Mouse (Mus musculus) cerebellum, postnatal 10 days (tissue): ENCODE measurements around the gene Ngfr.

Source experiments
- DNase-seq, 2 experiments: peaks; one replicate each; pipeline ENCODE4 v3.0.0; 2021; ENCODE audit warnings: mixed read lengths in 2 of 2

Gene Ngfr

DNA sequence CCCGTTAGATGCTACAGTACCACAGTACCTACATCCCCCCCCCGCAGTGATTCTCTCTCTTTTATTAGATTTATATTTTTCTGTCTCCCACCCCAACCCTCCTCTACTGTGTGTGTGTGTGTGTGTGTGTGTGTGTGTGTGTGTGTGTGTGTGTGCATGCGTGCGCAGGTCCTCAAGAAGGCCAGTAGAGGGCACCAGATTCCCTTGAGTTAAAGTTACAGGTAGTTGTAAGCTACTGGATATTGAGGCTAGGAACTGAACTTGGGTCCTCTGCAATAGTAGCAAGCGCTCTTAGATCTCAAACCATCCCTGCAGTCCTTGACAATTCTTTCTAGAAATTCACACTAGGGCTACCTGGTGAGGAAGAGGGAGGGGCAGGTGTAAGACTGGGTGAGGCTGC is 23.7 kb downstream of the Ngfr start:
- DNase-seq: no peak

DNA sequence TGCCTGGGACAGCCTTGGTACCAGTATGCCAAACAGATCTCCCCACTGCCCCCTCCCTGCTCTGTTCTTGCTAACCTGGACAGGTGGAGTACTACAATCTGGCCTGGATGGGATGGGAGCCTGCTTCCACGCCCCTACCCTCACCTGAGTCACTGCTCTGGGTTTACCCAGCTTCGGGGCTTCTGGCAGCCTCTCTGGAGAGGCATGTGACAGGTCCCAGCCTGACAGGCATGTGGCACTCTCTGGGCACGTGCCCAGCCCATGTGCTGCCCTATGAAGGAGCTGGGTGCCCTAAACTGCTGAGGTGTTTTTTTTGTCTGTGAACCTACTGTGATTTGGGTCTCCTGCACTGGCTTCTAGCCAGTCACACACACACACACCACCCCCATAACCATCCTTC is 26.8 kb downstream of the Ngfr start:
- peak; percentile 75 to 79 for DNase-seq

DNA sequence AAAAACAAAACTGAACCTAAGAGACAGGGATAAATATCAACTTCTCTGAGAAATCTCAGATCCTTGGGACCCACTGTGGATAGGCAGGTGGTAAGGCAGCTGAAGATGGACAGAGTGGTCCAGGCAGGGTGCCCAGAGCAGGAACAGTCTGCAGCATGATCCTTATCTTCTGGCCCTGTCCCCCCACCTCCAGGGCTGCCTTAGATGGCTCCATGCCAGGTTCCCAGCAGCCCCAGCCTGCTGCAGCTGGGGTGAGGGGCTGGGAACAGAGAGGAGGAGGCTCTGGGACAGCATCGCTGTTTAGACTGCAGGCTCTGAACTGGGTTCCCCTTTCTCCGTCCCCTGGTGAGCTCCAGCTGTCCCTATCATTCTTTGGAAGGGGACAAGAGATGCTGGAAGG is 27.8 kb downstream of the Ngfr start:
- DNase-seq: peak; percentile 80 to 86

DNA sequence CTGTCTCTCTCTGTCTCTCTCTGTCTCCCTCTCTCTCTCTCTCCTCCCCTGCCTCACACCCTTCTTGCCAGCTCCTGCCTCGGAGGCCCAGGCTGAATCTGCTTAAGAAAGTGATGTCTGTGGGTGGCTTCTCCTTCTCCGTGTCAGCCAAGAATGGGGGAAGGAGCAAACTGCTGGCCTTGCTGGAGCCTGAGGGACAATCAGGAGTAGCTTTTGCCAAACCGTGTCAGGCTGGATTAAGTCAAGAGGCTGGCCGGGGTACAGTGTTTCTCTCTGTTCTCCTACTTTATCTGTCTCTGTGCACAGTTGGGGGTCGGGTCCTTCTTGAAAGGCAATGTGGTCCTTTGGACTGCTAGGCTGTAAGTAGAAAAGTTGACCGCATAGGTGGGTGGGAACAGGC is 29.8 kb downstream of the Ngfr start:
- DNase-seq: peak; percentile 73 to 82

DNA sequence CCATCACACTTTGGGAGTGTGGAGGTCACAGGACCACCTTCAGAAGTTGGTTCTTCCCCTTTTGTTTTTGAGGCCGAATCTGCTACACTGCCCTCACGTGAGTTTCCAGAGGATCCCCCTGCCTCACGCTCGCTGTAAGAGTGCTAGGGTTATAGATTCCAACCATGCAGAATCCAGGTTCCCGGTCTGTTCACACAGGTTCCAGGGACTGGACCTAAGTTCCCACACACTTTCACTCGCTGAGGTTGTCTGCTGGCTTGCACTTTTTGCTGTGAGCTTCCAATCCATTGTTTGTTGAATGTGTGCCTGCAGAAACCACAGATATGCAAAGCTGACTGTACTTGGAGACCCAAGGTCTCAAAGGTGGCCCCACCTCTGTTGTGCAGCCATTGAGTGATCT is 30.5 kb downstream of the Ngfr start:
- no peak for DNase-seq

DNA sequence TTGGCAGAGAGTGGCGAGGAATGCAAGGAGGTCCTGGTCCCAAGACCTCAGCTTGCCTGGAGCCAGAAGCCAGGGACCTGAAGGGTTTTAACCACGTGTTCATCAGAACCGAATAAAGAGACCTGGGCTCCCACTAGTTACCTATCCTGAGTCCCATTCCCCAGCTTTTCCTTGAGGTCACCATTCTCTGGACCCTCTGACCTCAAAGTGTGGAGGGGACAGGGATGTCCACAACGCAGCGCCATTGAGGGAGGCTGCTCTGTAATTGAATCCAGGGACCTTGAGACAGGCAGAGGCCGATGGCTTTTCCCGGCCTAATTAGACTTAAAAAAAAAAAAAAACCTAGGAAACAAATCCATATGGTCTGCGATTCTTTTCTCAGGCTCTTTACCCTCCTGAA is 32.3 kb downstream of the Ngfr start:
- DNase-seq: no peak

DNA sequence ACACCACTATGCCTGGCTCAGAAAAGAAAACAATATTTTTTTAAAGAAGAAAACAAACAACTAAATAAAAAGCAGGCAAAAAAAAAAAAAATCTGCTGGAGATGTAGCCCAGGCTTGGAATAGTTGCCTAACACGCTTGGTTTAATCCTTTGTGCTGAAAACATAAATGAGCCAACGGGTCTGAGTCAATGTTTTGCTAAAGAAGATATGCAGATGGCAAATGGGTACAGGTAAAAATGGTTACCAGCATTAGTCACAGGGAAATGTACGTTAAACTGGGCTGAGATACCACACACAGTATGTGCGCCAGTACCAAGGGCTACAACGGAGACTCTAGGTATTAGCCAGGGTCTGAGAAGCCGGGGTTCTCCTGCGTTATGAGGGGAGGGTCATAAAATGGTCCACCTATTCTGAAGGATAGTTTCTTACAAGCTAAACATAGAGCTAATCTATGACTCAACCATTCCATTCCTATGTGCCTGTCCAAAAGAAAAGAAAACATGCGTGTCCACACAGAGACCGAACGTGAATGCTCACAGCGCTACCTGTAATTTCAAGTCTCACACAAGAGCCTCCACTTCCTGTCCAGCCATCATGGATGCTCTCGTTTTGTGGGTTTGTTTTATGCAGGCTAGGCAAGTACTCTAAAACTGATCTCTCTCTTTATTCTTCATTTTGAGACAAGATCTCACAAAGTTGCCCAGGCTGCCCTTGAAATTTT is 37.1 kb downstream of the Ngfr start:
- no peak for DNase-seq

DNA sequence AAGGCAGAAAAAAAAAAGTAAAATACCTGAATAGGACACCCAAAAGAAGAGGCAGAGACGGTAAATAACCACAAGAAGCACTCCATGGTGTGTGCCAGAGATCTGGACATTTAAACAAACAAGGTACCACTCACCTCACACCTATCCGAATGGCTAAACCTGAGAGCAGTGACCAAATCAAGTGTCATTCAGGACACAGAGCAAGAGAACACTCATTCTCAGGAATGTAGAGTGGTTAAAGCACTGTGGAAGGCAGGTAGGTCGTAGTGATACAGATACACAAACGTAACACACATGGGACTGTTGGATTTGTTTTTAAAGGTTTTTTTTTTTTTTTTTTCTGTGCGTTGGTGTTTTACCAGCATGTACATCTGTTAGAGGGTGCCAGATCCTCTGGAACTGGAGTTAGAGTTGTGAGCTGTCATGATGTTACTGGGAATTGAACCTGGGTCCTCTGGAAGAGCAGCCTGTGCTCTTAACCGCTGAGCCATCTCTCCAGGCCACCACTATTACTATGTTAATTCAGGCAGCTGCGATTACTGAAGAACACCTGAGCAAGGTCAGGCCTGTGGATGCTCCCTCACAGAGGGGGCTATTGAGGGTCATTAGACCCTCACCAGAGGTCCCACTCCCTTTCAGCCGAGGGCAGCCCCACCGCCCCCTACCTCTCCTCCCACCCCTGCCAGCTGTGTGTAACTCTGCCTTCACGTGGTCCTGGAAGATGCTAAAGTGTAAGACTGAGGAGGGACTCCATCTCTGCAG is 41.3 kb downstream of the Ngfr start:
- no peak for DNase-seq

DNA sequence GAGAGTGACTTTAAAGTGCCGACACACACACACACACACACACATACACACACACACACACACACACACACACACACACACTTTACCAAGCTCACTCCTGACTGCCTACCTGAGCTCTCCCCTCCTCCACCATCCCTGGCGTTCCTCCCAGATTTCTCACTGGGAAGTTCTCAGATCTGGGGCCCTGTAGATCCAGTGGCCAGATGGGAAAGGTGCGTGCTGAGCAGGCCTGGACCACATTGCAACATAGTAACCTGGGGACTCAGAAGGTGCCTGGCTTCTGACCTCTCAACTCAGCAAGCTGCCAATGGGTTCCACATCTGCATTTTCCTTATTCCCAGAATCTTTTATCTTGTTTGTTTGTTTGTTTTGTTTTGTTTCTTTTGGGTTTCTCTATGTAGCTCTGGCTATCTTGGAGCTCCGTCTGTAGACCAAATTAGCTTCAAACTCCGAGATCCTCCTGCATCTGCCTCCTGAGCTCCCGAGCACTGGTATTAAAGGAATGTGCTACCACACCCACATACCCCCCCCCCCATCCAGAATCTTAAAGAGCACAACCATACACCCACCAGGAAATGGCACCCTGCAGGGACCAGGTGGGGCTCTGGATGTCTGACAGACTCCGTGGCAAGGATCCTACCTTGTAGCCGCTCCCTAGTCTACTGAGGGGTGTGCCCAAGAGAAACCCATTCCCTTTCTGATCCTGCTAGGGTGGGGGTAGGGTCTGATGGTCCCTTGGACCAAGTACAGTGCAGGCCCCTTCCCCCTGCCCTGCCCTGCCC is 42.8 kb downstream of the Ngfr start:
- peak in 1 of 2 experiments; percentile 46 for DNase-seq

DNA sequence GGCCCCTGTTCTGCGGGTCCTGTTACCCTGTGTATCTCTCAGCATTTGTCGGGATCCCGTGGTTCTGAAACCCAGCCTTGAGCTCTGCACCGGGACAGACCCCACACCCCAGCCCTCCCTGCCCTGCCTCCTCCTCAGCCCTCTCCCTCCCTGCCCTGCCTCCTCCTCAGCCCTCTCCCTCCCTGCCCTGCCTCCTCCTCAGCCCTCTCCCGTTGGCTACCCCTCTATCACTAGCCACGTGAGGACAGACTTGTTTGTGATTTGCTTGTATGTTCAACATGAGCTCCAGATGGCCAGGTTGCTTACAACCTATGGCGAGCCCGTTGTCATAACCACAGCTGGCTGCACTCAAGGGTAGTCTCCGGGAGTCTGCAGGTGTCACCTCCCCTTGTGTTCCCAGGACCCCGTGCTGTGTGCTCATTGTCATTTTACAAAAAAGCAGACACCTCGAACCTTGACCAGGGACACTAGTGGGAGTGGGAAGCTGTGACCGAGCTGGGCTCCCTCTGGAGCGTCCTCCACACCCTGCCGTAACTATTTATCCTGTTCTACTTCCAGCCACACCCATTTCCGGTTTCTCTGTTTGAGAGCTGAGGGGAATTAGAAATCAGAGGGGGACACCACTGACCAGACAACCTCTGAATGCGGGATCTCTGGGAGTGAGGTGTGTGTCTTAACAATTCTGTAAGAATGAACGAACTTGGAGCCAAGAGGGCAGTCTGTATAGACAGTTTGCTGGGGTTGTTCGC is 46.7 kb downstream of the Ngfr start:
- DNase-seq: no peak

DNA sequence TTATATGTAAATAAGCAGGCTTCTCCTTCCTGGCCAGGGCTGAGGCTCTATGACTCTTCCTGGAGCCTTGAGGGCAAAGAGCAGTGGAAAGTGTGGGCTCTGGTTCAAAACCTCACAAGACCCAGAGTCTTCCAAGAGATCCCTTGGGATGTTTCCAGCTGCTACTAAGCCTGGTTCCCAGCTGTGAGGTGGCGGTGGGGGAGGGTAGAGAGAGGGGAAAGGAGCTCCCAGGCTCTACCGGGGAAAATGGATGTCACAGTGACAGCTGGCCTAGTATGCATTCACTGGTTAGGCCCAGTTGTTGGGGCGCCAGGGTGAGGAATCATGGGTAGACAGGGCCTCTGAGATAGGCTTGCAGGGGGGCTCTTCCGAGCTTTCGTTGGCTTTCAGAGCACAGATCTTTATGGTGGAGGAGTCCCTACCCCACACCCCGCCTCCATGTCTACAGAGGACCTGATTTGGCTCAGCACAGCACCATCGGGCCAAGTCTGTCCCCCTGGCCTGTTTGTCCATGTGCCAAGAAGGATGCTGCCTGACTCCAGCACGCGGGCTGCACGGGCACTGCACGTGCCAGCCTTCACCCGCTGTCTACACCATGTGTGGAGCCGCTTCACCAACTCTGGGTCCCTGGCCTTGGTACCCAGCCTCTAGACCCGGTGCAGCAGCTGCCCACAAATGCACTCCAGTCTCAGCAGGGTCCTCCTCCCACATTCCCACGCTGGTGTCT is 49.0 kb downstream of the Ngfr start:
- DNase-seq: peak; percentile 83 to 86

DNA sequence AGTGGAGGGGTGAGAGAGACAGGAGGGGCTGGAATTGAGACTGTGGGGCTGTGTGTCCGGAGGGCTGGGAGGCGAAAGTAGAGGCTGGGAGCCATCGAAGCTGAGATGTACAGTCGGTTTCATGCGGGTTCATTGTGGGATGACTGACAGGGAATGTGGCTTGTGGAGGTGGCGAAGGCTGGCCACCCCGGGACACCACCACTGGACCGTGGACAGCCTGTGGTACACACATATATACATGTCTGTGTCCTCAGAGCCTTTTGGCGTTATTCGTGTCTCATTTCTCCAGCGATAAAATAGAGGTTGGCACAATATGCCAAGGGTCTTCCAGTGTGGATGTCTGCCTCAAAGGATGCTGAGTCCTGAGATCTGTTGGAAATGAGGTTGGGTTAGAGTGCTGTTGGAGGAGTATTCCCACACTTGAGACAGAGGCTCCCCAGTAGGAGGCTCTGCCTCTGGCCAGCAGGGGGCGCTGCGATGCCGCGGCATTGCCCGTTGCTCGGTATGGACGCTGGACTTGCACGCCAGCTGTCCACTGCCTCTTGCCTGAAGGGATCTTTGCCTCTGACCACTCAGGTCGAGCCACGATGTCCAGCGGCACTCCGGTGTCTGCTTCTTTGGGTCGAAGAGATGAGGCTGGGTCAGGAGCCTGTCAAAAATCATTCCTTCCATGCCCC is 53.9 kb downstream of the Ngfr start:
- peak; percentile 97 to 99 for DNase-seq

DNA sequence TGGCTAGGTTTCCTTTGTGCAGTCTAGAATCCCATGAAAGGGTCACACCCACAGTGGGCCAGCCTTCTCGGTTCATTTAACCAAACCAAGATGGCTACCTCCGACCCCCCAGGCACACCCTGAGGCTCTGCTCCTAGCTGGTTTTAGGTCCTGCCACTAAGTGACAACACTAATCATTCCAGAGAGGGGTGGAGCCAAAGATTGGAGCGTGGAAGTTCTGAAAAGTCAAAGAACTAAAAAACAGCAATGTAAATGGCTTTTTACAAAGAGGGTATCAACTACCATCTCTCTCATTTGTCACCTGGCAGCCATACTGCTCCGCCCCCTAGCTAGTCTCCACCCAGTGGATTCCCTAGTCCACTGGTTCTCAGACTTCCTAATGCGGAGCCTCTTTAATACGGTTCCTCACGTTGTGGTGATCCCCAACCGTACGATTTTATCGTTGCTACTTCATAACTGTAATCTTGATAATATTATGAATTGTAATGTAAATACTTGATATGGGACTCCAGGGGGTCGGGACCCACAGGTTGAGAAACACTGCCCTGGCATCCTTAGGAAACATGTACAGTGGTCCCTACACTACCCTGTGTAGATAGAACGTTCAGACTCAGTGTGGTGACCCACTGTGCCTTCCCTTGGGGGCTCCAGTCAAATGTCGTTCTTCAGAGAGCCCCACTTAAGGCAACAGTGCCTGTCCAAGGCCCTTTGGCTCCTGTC is 55.0 kb downstream of the Ngfr start:
- no peak for DNase-seq

DNA sequence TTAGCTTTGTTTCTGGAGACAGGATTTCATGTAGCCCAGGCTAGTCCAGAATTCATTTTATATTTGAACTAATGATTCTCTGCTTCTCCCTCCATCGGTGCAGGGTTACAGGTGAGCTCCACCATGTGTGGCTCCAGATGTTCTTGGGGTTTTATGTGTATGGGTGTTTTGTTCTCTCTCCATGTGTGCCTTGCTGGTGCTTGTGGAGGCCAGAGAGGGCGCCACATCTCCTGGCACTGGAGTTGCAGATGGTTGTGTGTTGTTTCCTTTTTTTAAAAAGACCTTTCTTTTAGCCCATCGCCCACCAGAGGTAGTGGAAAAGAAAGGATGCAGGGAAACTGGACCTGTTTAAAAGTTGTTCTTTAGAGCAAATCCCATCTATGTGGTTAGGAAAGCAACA is 59.3 kb downstream of the Ngfr start:
- DNase-seq: no peak

DNA sequence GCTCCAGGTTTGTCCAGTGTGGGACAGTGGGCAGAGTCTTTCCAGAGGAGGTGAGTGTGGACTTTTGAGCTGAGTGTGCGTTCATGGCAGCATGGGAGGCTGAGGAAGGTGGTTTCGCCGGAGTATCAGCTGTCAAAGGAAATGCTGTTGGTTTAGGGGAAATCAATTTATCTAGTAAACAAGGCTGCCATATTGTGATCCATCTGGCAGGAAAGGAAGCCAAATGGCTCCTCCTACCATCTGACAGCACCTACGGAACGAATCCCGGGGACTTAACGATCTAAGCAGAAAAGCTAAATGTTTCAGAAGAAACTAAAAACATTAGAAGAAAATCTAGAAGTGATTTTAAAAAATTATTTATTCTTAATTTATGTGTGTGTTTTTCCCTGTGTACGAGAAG is 60.2 kb downstream of the Ngfr start:
- peak; percentile 58 to 64 for DNase-seq

DNA sequence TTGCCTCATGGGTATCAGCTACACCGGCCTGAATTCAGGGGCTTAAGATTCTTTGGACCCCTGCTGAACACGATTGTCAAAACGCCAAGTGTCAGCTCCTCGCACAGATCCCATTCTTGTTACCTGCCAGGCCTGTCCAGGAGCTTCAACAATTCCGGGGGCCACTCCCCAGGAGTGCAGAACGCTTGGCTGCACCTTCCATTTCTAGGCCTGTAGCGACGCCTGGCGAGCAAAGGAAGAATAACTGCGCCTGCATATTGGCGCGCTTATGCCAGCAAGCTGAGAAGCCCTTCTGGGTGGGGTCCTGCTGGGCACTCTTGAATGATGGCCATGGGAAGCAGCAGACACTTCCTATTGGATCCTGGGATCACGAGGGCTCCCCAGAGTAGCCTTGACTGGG is 66.0 kb downstream of the Ngfr start:
- peak; percentile 93 for DNase-seq

DNA sequence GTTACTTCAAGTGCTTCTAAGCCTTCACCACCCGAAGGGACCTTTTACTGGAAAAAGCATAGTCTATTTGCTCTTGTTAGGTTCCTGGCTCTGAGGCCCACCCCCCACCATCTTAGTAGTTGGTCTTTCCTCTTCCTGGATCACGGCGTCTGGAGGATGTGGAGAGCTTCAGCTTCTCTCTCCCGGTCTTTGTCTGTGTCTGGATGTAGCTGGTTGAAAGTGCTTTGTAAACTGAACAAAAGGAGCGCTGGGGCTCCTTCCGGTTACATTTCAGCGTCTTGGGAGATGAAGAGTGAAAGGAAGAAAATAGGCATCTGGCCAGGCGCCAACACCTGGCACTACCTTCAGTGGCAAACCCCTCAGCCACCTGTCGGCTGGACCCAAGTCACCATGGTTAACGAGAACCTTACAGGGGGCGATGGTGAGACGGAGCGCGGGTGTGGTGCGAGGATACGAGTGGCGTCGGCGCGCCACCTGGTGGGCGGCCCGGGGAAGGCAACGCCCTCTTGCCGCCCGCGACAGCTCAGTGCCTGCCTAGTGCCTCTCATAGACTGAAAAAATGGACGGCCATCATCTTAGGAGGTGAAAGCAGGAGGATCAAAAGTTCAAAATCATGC is 67.0 kb downstream of the Ngfr start:
- peak; percentile 97 to 98 for DNase-seq

DNA sequence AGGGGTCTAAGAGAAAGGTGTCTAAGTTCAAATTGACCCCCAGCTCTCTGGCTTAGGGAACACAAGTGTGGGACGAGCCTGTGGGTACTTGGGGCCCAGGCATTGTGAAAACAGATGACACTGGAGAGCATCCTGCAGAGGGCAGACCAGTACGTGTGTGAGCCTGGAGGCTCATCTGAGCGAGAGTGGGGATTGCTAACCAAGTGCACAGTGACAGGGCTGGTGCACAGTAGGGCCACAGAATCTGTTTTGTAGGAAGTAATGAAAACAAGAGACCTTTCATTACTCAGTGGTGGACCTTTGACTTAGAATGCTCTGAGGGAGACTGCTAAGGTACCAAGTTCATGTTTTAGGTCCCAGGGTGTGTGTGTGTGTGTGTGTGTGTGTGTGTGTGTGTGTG is 67.5 kb downstream of the Ngfr start:
- DNase-seq: no peak

DNA sequence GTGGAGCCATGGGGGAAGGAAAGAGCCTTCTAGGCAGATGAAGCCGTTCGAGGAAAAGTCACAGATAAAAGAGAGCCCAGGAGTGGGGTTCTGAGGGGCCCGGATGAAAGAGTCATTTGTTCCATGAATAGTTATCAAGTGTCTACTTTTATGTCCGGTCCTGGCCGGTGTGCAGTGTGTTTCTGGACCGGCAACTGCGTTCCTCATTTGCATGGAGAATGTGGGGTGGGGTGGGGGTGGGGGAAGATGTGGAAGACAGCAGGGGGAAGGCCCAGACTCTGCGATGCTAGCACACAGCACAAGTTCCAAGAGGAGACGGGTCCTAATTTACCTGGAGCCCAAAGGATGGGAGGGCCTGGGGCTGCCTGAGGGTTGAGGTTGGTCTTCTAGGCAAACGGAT is 68.2 kb downstream of the Ngfr start:
- no peak for DNase-seq
